Mouse (Mus musculus) midbrain, embryonic 12.5 days (tissue): ENCODE data around the gene Adcy10. TPM values are rescaled to one million over a fixed set of nuclear protein-coding genes. Genes with fewer than 3 reads are reported as not detected.

Experiments used
- ATAC-seq: fragments of 200-750 bp; cut with Nextera tagmentation; 2 replicates; pipeline ENCODE4 v1.8.0; 2017; ENCODE audit warnings: low read depth, moderate TSS enrichment, moderate library complexity; ENCODE audit not compliant: low FRiP score
- H3K27ac ChIP-seq: fragments of 300-500 bp; sonication (generic); replicated peaks from 2 replicates; pipeline ENCODE4 v1.5.1; 2016; ENCODE audit warnings: mild to moderate bottlenecking
- H3K27me3 ChIP-seq: fragments of 300-500 bp; sonication (generic); 2 replicates; pipeline ENCODE4 v1.6.1; 2016; ENCODE audit warnings: mild to moderate bottlenecking
- H3K36me3 ChIP-seq: fragments of 300-500 bp; sonication (generic); 2 replicates; pipeline ENCODE4 v1.6.1; 2016
- H3K4me1 ChIP-seq: fragments of 300-500 bp; sonication (generic); 2 replicates; pipeline ENCODE4 v1.6.1; 2016
- H3K4me2 ChIP-seq: fragments of 300-500 bp; sonication (generic); replicated peaks from 2 replicates; pipeline ENCODE4 v1.6.1; 2016; ENCODE audit warnings: mild to moderate bottlenecking, moderate library complexity
- H3K4me3 ChIP-seq: fragments of 300-500 bp; sonication (generic); 2 replicates; pipeline ENCODE4 v1.5.1; 2016; ENCODE audit warnings: mild to moderate bottlenecking
- H3K9ac ChIP-seq: fragments of 300-500 bp; sonication (generic); replicated peaks from 2 replicates; pipeline ENCODE4 v1.6.1; 2016; ENCODE audit warnings: mild to moderate bottlenecking, moderate library complexity
- H3K9me3 ChIP-seq: fragments of 300-500 bp; sonication (generic); 2 replicates; pipeline ENCODE4 v1.6.1; 2016; ENCODE audit warnings: mild to moderate bottlenecking
- WGBS: fragments of 180-500 bp; shearing (Covaris S2); methylation state at CpG from one replicate; pipeline ENCODE4 v1.1.7; 2016; 5-methylcytosine and 5-hydroxymethylcytosine counted together
- polyA plus RNA-seq: library from polyadenylated mRNA; unstranded; fragments of >200 nt; fragmentation: Nextera tagmentation; extraction: Ambion mirVana; gene quantifications from 2 replicates; pipeline ENCODE4 v1.2.1, GENCODE M21; 2016

Gene Adcy10
- polyA plus RNA-seq, 1 experiment from 2014 or later, result 0.33 TPM

DNA sequence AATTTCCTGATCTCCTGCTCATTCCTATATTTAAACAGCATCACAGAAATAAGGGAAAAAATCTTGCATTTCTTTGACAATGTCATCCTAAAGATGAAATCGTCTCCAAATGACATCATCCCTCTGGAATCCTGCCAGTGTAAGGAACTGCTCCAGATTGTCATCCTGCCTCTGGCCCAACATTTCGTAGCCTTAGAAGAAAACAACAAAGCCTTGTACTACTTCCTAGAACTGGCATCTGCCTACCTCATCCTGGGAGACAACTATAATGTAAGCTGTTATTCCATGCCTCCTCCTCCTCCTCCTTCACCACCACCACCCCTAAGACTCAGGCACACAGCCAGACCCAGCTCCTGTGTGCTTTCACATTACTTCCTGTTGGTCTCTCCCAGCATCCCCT is 71.7 kb downstream of the Adcy10 start:
- WGBS, result 70% methylated on average over 2 of the region's 2 CpGs
- Histone ChIP-seq H3K36me3 (0 out of 2 replicates have a peak, but pooled peaks cover 4% of the 10 kb centered on the region), H3K4me1 (no peaks in the 10 kb centered on the region), H3K4me3 (no peak overlapping the region), H3K27me3 (no peaks in the 10 kb centered on the region), H3K9me3 (0 out of 2 replicates have a peak, but pooled peaks cover 5% of the 10 kb centered on the region), H3K9ac (no peak overlapping the region), H3K27ac (no peak overlapping the region), H3K4me2 (no peak overlapping the region)
- ATAC-seq, result no peak

- 86% methylated on average over 9 of the region's 9 CpGs for WGBS
- no peak for ATAC-seq
Observed at GRCm38 (mm10) chr1:165559073-165559472, 74.1 kb downstream of the Adcy10 start.

DNA sequence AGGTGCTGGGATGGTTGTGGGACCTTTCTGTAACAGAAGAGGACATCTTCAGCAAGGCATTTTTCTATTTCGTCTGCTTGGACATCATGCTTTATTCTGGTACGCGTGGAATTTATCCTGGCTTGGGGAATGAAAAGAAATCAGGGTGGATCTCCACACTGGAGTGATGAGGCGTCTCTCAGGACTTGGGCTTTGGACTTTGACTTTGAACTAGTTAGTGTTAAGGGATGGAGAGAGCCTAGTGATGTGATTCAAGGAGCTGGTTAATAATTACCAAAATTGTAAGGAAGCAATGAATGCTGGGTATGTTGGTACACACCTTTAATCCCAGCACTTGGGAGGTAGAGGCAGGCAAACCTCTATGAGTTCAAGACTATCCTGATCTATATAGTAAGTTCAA is 80.3 kb downstream of the Adcy10 start:
- H3K36me3 ChIP-seq, result no peaks in the 10 kb centered on the region
- no peaks in the 10 kb centered on the region for H3K27me3 ChIP-seq
- H3K9me3 ChIP-seq, result no peaks in the 10 kb centered on the region
- ATAC-seq, result no peak
- no peak overlapping the region for H3K4me2 ChIP-seq
- no peaks in the 10 kb centered on the region for H3K4me1 ChIP-seq
- no peak overlapping the region for H3K4me3 ChIP-seq
- no peak overlapping the region for H3K27ac ChIP-seq
- no peak overlapping the region for H3K9ac ChIP-seq
- WGBS, result 89% methylated on average over 4 of the region's 4 CpGs

More at GRCm38 (mm10) chr1:165559073-165559472, 74.1 kb downstream of the Adcy10 start:
- Histone ChIP-seq H3K27me3 (no peaks in the 10 kb centered on the region), H3K4me2 (no peak overlapping the region), H3K9ac (no peak overlapping the region), H3K4me3 (no peak overlapping the region), H3K27ac (no peak overlapping the region), H3K4me1 (no peaks in the 10 kb centered on the region), H3K36me3 (no peaks in the 10 kb centered on the region), H3K9me3 (no peaks in the 10 kb centered on the region)

DNA sequence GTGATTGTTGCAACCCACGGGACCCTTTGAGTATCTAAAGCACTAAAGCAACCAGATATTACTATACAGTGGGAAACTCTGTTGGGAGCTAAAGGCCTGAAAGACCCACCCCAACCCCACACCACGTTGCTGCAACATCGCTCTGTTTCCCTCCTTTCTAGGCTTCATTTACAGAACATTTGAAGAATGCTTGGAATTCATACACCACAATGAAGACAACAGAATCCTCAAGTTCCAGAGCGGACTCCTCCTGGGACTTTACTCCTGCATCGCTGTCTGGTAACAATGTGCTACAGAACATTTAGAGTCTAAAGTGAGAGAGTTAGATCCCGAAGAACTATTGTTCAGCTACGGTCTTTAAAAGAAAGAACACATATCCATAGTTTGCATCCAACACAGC is 82.5 kb downstream of the Adcy10 start:
- H3K27me3 ChIP-seq, result no peaks in the 10 kb centered on the region
- no peaks in the 10 kb centered on the region for H3K36me3 ChIP-seq

DNA sequence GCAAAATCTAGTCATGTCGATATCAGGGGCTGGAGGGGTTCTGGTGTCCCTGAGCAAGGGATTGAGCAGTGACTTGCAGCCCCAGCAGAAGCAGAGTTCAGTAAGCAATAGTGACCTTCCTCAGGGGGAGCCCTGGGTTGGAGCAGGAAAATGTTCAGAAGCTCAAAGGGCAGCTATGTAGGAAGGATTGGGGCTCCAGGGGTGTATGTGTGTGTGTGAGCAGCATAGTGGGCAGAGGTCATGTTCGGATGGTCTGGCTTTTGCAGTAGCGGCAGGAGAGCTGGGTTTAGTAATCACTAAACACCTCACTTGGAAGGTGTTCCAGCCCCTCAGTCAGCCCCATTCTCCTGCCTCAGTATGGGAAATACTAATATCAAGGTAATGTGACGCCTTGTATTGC is 91.0 kb downstream of the Adcy10 start:
- ATAC-seq, result no peak
- no peaks in the 10 kb centered on the region for H3K9me3 ChIP-seq
- no peak overlapping the region for H3K4me3 ChIP-seq
- H3K4me2 ChIP-seq, result no peak overlapping the region
- WGBS, result 74% methylated on average over 4 of the region's 4 CpGs
- no peak overlapping the region for H3K9ac ChIP-seq
- no peaks in the 10 kb centered on the region for H3K4me1 ChIP-seq
- H3K27ac ChIP-seq, result no peak overlapping the region
- no peaks in the 10 kb centered on the region for H3K36me3 ChIP-seq
- no peaks in the 10 kb centered on the region for H3K27me3 ChIP-seq

More for the DNA sequence above, 82.5 kb downstream of the Adcy10 start:
- 85% methylated on average over 7 of the region's 7 CpGs for WGBS
- H3K27ac ChIP-seq, result no peak overlapping the region
- no peaks in the 10 kb centered on the region for H3K9me3 ChIP-seq
- ATAC-seq, result no peak
- no peak overlapping the region for H3K4me2 ChIP-seq
- no peak overlapping the region for H3K4me3 ChIP-seq
- H3K9ac ChIP-seq, result no peak overlapping the region
- H3K4me1 ChIP-seq, result no peaks in the 10 kb centered on the region

DNA sequence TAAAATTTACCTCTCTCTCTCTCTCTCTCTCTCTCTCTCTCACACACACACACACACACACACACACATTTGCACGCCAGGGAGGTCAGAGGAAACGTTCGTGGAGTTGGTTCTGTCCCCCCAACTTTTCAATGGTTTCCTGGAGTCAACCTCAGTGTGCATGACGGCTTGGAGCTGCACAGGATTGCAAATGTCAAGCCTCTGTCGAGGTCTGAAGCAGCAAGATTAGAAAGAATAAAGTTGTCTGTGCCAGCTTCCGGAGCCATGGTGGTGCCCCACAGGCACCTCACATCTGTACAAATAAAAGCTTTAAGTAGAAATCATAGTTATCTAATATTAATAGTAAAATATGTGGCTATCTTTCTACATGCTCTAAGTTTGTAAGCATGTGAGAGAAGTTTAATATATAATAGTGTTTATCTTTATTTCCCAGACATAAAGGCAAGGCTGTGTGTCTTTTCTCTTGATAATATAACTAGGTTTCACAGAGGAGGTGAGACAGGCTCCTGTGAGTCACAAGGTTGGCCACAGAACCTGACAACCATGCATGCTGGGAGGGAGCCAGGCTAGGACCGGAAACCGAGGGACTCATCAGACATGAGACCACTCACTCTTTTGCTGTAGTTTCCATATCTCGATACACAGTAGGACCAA is 91.6 kb downstream of the Adcy10 start:
- H3K27ac ChIP-seq, result no peak overlapping the region
- no peak for ATAC-seq
- no peaks in the 10 kb centered on the region for H3K9me3 ChIP-seq
- H3K27me3 ChIP-seq, result no peaks in the 10 kb centered on the region
- WGBS, result 81% methylated on average over 9 of the region's 9 CpGs
- no peaks in the 10 kb centered on the region for H3K4me1 ChIP-seq
- H3K4me3 ChIP-seq, result no peak overlapping the region
- H3K4me2 ChIP-seq, result no peak overlapping the region
- H3K9ac ChIP-seq, result no peak overlapping the region
- no peaks in the 10 kb centered on the region for H3K36me3 ChIP-seq

- H3K36me3 ChIP-seq, result no peaks in the 10 kb centered on the region
Observed at GRCm38 (mm10) chr1:165579332-165579731, 94.3 kb downstream of the Adcy10 start.

DNA sequence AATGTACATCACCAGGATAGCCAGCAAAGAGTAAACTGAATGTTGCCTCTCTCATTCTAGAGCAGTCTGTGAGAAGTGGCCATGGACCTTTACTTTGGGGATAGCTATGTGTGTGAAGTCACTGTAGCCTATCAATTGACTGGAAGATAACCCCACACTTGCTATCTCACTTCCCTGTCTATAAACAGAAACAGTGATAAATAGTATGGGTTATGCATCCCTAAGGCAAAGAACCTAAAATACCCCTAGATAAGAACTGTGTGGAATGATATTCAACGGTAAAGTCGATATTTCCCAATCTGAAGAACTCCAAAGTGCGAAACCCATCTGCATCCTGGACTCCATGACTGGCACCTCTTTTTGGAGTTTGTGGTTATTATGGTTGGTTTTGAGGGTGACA is 96.3 kb downstream of the Adcy10 start:
- no peak for ATAC-seq
- Histone ChIP-seq H3K9me3 (no peaks in the 10 kb centered on the region), H3K27me3 (no peaks in the 10 kb centered on the region), H3K36me3 (no peaks in the 10 kb centered on the region), H3K4me2 (no peak overlapping the region), H3K27ac (no peak overlapping the region), H3K4me1 (no peaks in the 10 kb centered on the region), H3K4me3 (no peak overlapping the region), H3K9ac (no peak overlapping the region)
- 93% methylated on average over 3 of the region's 3 CpGs for WGBS

More at GRCm38 (mm10) chr1:165579332-165579731, 94.3 kb downstream of the Adcy10 start:
- Histone ChIP-seq H3K9me3 (no peaks in the 10 kb centered on the region), H3K27ac (no peak overlapping the region), H3K4me2 (no peak overlapping the region), H3K4me1 (no peaks in the 10 kb centered on the region), H3K9ac (no peak overlapping the region), H3K4me3 (no peak overlapping the region), H3K27me3 (no peaks in the 10 kb centered on the region)
- WGBS, result 52% methylated on average over 5 of the region's 5 CpGs
- no peak for ATAC-seq

DNA sequence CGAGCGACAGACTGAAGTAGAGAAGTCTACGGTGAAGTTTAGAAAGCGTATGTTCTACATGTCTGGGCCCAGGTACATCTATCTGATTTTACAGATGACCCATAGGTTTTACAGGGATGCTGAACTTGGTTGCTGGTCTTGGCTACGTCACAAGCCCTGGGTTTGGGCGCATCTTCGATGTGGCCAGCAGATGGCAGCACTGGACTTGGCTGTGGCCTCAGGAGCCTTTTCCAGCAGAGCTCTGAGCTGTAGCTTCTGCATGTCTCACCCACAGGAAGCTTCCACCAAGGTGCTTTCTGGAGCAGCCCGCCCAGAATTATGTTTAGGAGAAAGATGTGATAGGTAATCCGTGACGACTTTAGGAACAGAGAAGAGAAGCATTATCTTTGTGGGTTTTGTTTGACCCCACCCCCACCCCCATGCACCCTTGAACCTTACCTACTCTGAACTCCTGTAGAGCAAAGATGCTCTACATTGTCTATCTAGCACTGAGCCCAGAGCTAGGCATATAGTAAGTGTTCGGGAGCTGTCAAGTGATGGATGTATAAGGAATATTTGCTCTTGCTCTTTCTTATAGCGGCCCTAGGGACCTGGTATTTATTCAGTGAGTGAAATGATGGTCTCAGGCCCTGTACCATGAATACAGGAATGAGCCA is 98.7 kb downstream of the Adcy10 start:
- Histone ChIP-seq H3K4me3 (no peak overlapping the region), H3K9ac (no peak overlapping the region), H3K4me1 (no peaks in the 10 kb centered on the region), H3K27ac (no peak overlapping the region), H3K4me2 (no peak overlapping the region), H3K36me3 (no peaks in the 10 kb centered on the region), H3K9me3 (no peaks in the 10 kb centered on the region), H3K27me3 (no peaks in the 10 kb centered on the region)
- 34% methylated on average over 12 of the region's 12 CpGs for WGBS
- peak; percentile 69 for ATAC-seq

- H3K27me3 ChIP-seq, result no peaks in the 10 kb centered on the region
- no peaks in the 10 kb centered on the region for H3K36me3 ChIP-seq
- no peak overlapping the region for H3K4me2 ChIP-seq
- H3K9ac ChIP-seq, result no peak overlapping the region
- H3K4me1 ChIP-seq, result no peaks in the 10 kb centered on the region
- H3K9me3 ChIP-seq, result no peaks in the 10 kb centered on the region
- ATAC-seq, result no peak
- no peak overlapping the region for H3K27ac ChIP-seq
- H3K4me3 ChIP-seq, result no peak overlapping the region
- WGBS, result 69% methylated on average over 14 of the region's 14 CpGs
Observed at GRCm38 (mm10) chr1:165585389-165586104, 100.6 kb downstream of the Adcy10 start.

DNA sequence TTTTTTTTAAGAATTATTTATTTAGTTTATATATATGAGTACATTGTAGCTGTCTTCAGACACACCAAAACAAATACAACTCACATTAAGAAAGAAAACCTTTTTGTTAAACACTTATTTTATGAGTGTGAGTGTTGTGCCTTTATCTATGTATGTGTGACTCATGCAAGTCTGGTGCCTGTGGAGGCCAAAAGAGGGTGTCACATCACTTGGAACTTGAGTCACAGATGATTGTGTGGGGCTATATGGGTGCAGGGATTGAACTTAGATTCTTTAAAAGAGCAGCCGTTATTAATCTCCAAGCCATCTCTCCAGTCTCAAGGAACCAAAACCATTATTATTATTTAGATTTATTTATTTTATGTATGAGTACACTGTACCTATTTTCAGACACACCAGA is 101.4 kb downstream of the Adcy10 start:
- Histone ChIP-seq H3K27me3 (no peaks in the 10 kb centered on the region), H3K4me3 (no peak overlapping the region), H3K9me3 (no peaks in the 10 kb centered on the region), H3K9ac (no peak overlapping the region), H3K4me1 (no peaks in the 10 kb centered on the region), H3K36me3 (0 out of 2 replicates have a peak, but pooled peaks cover 2% of the 10 kb centered on the region), H3K27ac (no peak overlapping the region), H3K4me2 (no peak overlapping the region)
- ATAC-seq, result no peak
- 97% methylated on average over 1 of the region's 1 CpGs for WGBS

DNA sequence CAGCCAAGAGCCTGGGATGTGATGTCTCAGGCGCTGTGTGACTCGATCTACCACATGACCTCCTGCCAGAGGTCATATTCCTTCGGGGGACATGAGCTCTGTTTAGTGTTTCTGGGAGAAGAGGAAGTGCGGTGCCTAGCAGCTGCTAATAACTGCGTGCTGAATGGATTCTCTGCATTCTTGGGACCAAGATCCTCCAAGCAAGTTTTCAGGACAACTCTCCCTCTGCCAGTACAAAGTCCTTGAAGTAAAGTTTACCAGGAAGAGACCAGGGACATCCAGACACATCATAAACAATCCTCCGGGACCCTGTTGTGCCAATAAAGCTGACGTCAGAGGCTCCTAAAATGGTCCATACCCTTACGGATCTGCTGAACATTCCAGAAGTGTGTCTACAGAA is 102.9 kb downstream of the Adcy10 start:
- Histone ChIP-seq H3K4me1 (no peaks in the 10 kb centered on the region), H3K9ac (no peak overlapping the region), H3K4me3 (no peak overlapping the region), H3K36me3 (peaks cover 16% of the 10 kb centered on the region), H3K27me3 (no peaks in the 10 kb centered on the region), H3K27ac (no peak overlapping the region), H3K4me2 (no peak overlapping the region), H3K9me3 (no peaks in the 10 kb centered on the region)
- WGBS, result 78% methylated on average over 8 of the region's 8 CpGs
- no peak for ATAC-seq
